Mouse (Mus musculus) C2C12 (cell line): ENCODE data around the gene Irf2. TPM values are rescaled to one million over a fixed set of nuclear protein-coding genes. Genes with fewer than 3 reads are reported as not detected.

Experiments
- H3K27me3 ChIP-seq: one replicate; pipeline ENCODE4 v1.6.1; 2011; ENCODE audit not compliant: control insufficient read depth, insufficient read depth, insufficient read length
- H3K36me3 ChIP-seq: one replicate; pipeline ENCODE4 v1.6.1; 2011; ENCODE audit not compliant: control insufficient read depth, insufficient read depth
- H3K4me3 ChIP-seq: one replicate; pipeline ENCODE4 v1.5.1; 2011; ENCODE audit warnings: mild to moderate bottlenecking, control low read depth; ENCODE audit not compliant: poor library complexity, insufficient read depth, severe bottlenecking
- H3K79me2 ChIP-seq: one replicate; pipeline ENCODE4 v1.6.1; 2011; ENCODE audit not compliant: control insufficient read depth, insufficient read depth
- H3K79me3 ChIP-seq: one replicate; pipeline ENCODE4 v1.6.1; 2011; ENCODE audit warnings: low read depth, control low read depth
- H3ac ChIP-seq: one replicate; pipeline ENCODE3; 2011; ENCODE audit warnings: low read depth; ENCODE audit not compliant: control insufficient read depth, insufficient read length
- CEBPB ChIP-seq: IDR thresholded peaks from one replicate; pipeline ENCODE4 v1.6.1; 2011; ENCODE audit warnings: low read depth, mild to moderate bottlenecking, control low read depth, moderate library complexity
- CTCF ChIP-seq: IDR thresholded peaks from one replicate; pipeline ENCODE4 v1.5.1; 2011; ENCODE audit not compliant: control insufficient read depth, insufficient read depth, insufficient read length
- FOSL1 ChIP-seq: IDR thresholded peaks from one replicate; pipeline ENCODE4 v1.8.0; 2011; ENCODE audit warnings: mild to moderate bottlenecking, low read length; ENCODE audit not compliant: poor library complexity, insufficient read depth, severe bottlenecking
- MAX ChIP-seq: IDR thresholded peaks from one replicate; pipeline ENCODE4 v1.6.1; 2011; ENCODE audit warnings: mild to moderate bottlenecking, control low read depth
- MYOD1 ChIP-seq: IDR thresholded peaks from one replicate; pipeline ENCODE4 v1.6.1; 2011; ENCODE audit warnings: low read depth; ENCODE audit not compliant: control insufficient read depth, insufficient read length
- MYOG ChIP-seq: IDR thresholded peaks from one replicate; pipeline ENCODE4 v1.6.1; 2011; ENCODE audit not compliant: control insufficient read depth, insufficient read length; ENCODE audit errors: extremely low read depth
- USF1 ChIP-seq: IDR thresholded peaks from one replicate; pipeline ENCODE4 v1.6.1; 2011; ENCODE audit warnings: low read depth, mild to moderate bottlenecking, control low read depth, moderate library complexity
- polyA plus RNA-seq: library from polyadenylated mRNA; unstranded; fragments of >200 nt; fragmentation: generic; extraction: Trizol; gene quantifications from one replicate; pipeline ENCODE4 v1.2.1, GENCODE M21; 2012; ENCODE audit warnings: missing spikeins

The Irf2 gene
- polyA plus RNA-seq, 1 experiment, result 7.6 TPM

DNA sequence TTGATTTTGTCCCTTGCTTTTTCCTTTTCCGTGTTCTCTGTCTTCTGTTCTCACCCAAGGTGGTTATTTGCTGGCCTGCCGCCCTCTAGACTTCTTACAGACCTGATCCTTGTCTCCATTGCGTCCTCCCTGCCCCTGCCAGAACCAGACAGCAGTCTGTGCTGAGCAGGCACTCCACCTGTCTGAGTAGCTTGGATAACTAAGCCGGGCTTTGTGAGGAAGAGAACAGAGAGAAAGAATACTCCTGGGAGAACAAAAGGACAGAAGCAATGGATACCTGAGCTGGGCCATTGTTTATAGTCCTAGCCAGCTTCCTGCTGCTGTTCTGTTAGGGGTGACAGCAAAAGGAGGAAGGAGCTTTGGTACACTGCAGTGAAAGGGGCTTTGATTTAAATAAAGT lies 94.2 kb downstream of the Irf2 start:
- Histone ChIP-seq H3K4me3 (no peak overlapping the region), H3ac (no peak overlapping the region), H3K79me2 (no peaks in the 10 kb centered on the region), H3K27me3 (no peaks in the 10 kb centered on the region), H3K79me3 (no peaks in the 10 kb centered on the region), H3K36me3 (peaks cover 15% of the 10 kb centered on the region)
- no peak for TF ChIP-seq CEBPB
- no peak for TF ChIP-seq MYOD1
- TF ChIP-seq FOSL1, result no peak
- no peak for TF ChIP-seq USF1
- no peak for TF ChIP-seq CTCF
- TF ChIP-seq MYOG, result no peak
- TF ChIP-seq MAX, result no peak

DNA sequence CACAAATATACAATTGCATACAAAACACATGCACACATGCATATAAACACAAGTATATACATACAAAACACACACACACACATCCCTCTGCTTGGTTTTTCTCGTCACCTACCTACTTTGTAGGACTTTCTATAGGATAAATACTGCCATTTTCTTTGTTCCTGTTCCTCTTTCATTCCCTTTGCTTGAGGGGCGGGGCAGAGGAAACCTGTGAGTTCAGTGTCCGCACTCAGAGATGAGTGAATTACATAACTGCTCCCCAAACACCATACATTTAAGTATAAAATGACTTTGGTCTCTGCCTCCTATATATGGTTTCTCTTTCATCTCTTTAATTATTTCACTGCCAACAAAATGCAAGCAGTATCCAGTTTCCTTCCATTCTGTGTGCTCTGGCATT lies 94.9 kb downstream of the Irf2 start:
- Histone ChIP-seq H3K27me3 (no peaks in the 10 kb centered on the region), H3K4me3 (no peak overlapping the region), H3K79me2 (no peaks in the 10 kb centered on the region), H3ac (no peak overlapping the region), H3K79me3 (no peaks in the 10 kb centered on the region), H3K36me3 (peaks cover 11% of the 10 kb centered on the region)
- TF ChIP-seq CEBPB (no peak), MYOD1 (no peak), FOSL1 (no peak), USF1 (no peak), MYOG (no peak), MAX (no peak), CTCF (no peak)

DNA sequence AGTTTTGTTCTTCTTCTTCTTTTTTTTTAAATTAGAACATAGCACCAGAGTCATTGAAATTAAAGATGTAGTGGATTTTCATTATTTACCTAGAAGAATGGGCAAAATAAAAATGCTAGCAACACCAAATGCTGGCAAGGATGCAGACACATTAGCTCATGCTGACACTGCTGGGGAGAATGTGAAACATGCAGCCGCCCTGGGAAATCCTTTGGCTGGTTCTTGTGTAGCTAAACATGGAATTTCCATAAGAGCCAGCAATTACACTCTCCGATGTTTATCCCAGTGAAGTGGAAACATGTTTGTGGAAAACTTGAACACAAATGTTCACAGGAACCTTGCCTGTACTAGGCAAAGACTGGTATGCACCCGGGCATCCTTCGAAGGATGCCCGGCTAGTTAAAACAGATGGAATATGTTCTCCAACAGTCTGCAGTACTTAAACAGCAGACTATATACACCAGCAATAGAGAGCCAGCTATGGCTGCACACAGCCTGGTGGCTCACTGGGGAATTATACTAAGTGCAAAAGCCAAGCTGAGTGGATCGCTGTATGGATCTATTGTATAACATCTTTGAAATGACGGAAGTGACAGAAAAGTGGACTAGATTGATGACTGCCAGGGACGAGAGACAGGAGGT lies 96.6 kb downstream of the Irf2 start:
- Histone ChIP-seq H3K36me3 (peaks cover 10% of the 10 kb centered on the region), H3K27me3 (no peaks in the 10 kb centered on the region), H3K4me3 (no peak overlapping the region), H3K79me2 (no peaks in the 10 kb centered on the region), H3ac (no peak overlapping the region), H3K79me3 (no peaks in the 10 kb centered on the region)
- TF ChIP-seq FOSL1, result no peak
- TF ChIP-seq MYOD1, result no peak

DNA sequence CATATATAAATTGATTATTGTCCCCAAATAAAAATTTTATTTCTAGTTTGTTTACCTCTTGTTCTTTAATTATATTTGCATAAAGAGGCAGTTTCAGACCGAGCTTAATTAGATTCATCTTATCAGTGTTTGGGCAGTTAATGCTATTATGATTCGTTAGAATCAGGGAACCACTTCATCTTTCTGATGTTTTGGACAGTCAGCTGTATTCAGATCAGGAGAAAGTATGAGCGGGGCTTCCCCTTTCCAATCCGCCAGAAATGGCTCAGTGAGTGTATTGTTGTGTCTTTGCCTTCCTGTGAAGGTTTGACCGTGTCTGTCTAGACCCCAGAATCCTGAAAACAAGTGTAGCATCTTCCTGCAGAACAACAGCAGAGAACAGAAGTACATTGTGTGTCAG lies 97.4 kb downstream of the Irf2 start:
- TF ChIP-seq MYOD1 (no peak), MYOG (no peak), USF1 (no peak), CTCF (no peak), MAX (no peak), CEBPB (no peak), FOSL1 (no peak)
- no peaks in the 10 kb centered on the region for H3K27me3 ChIP-seq

DNA sequence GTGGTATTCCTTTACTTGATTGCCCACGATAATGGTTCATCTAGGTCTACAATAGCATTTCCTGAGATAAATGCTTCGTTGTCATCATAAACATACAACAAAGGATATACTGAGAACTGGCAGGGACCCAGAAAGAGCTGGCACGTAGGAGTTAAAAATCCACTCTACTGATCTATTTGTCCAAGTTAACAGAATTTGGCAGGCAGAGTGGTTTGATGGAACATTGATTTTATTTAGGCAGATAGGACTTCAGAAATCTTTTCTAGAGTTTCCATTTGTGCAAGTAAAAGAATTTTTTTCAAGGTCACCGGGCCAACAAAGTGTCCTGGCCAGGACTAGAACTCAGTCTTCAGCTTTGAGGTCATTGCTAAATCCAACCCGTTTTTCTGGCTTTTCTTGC lies 98.5 kb downstream of the Irf2 start:
- Histone ChIP-seq H3K79me2 (no peaks in the 10 kb centered on the region), H3ac (no peak overlapping the region), H3K4me3 (no peak overlapping the region), H3K27me3 (no peaks in the 10 kb centered on the region), H3K36me3 (peaks cover 10% of the 10 kb centered on the region), H3K79me3 (no peaks in the 10 kb centered on the region)
- TF ChIP-seq MAX (no peak), MYOG (no peak), CEBPB (no peak), USF1 (no peak), FOSL1 (no peak), CTCF (no peak), MYOD1 (no peak)

More for the DNA sequence above, 97.4 kb downstream of the Irf2 start:
- H3ac ChIP-seq, result no peak overlapping the region
- no peaks in the 10 kb centered on the region for H3K79me2 ChIP-seq
- no peaks in the 10 kb centered on the region for H3K79me3 ChIP-seq
- no peak overlapping the region for H3K4me3 ChIP-seq
- H3K36me3 ChIP-seq, result peaks cover 10% of the 10 kb centered on the region

DNA sequence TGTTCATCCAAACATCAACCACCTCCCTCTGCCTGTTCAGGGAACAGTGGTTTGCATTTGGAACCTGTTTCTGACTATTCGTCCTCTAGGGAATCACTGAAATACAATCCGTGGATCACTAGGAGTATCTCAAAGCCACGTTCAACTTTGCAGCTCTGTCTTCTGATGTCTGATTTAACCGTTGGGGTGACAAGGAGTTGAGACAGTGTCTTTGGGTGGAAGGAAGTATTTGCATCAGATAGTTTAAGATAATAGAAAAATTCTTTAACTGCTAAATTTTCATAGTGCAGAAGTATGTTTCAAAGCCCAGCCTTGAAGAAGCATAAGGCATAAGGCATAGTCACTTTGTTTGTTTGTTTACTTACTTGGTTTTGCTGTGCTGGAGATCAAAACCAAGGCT lies 100.9 kb downstream of the Irf2 start:
- Histone ChIP-seq H3K79me2 (no peaks in the 10 kb centered on the region), H3K27me3 (no peaks in the 10 kb centered on the region), H3ac (no peak overlapping the region), H3K36me3 (peaks cover 22% of the 10 kb centered on the region), H3K79me3 (no peaks in the 10 kb centered on the region), H3K4me3 (no peak overlapping the region)
- TF ChIP-seq CEBPB (no peak), FOSL1 (no peak), MAX (no peak), CTCF (no peak), MYOG (no peak), MYOD1 (no peak), USF1 (no peak)
